Mouse (Mus musculus) lung, adult 10 weeks (tissue): ENCODE measurements around the gene Rpl19. TPM values are rescaled to one million over a fixed set of nuclear protein-coding genes. Genes with fewer than 3 reads are reported as not detected.

Experiments
- polyA plus RNA-seq: library from polyadenylated mRNA; stranded (reverse); fragments of 350-450 nt; fragmentation: Illumina TruSeq; extraction: RNeasy Lipid Tissue Mini Kit (QIAGEN cat#74804); gene quantifications from one replicate; pipeline ENCODE4 v1.2.3, GENCODE M21; 2014; ENCODE audit warnings: low read depth, low replicate concordance; ENCODE audit not compliant: insufficient read depth

Rpl19 gene
- 2,146 TPM for polyA plus RNA-seq

GRCm38 (mm10) chr11:98026570-98027296, at the start of gene Rpl19:
Gene Rpl19, plus strand, starts transcription at chr11:98026710.

GRCm38 (mm10) chr11:97985727-97986677, 40.5 kb upstream of the Rpl19 start, which contains the start of gene Plxdc1:
Gene Plxdc1, minus strand, starts transcription at chr11:97986444.

GRCm38 (mm10) chr11:97995564-97996288, 30.8 kb upstream of the Rpl19 start, which contains the start of gene Arl5c:
Gene Arl5c, minus strand, starts transcription at chr11:97996181.

DNA sequence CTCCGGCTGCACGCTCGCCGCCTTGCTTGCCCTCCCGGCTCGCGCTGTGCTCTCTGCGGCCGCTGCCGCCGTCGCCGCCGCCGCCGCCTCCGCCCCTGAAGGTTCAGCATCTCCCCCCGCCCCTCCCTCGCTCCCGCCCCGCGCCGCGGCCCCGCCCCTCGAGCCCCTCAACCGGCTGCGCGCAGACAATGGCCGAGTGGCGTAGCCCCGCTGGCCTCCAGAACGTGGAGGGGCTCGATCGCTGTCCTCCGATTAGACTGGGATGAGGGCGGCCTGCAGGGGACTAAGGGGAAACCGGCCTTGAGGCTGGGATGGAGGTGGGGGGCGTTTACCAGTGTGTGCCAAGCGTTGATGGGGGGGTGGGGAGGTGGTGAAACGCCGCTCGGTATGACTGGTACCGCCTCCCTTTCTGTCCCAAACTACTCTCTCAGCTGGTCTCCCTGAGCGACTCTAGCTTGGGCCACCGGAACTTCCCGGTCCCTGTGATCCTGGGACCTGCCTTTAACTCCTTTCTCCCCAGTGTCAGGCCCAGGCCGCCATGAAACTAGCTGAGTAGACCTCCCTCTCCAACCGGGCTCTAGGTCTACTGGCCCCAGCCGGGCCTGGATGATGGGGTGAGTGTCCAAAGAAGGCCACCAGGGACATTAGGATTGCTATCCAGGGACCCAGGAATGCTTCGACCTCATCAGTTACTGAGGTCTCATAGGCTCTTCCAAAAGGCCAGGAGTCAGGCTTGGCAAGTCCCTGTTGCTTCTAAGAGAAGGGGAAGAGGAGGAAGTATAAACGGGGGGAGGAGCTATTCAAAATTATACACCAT, 3.7 kb upstream of the Rpl19 start, which contains the start of gene Cacnb1:
TSS of gene Cacnb1 (minus strand) at position 480 of the 817 bp plus-strand sequence.

GRCm38 (mm10) chr11:98052989-98053834, 26.7 kb downstream of the Rpl19 start, which contains the start of gene Stac2:
Gene Stac2, minus strand, starts transcription at chr11:98053462.

Other genes with a start within 250 kb of the Rpl19 start
- 974 TPM for gene Rpl23, start 244.3 kb upstream of the Rpl19 start, polyA plus RNA-seq
- 63.9 TPM for gene Lasp1, start 227.7 kb upstream of the Rpl19 start, polyA plus RNA-seq
- gene B230217C12Rik, start 185.9 kb upstream of the Rpl19 start, polyA plus RNA-seq: 2.6 TPM
- not detected for gene Fbxo47, start 142.6 kb upstream of the Rpl19 start, polyA plus RNA-seq
- 5.2 TPM for gene Plxdc1, start 40.3 kb upstream of the Rpl19 start, polyA plus RNA-seq
- gene Arl5c, start 30.5 kb upstream of the Rpl19 start, polyA plus RNA-seq: 7.8 TPM
- gene Cacnb1, start 3.7 kb upstream of the Rpl19 start, polyA plus RNA-seq: 4.4 TPM
- 0.93 TPM for gene Stac2, start 26.8 kb downstream of the Rpl19 start, polyA plus RNA-seq
- 6.6 TPM for gene Fbxl20, start 123.7 kb downstream of the Rpl19 start, polyA plus RNA-seq
- gene Med1, start 166.6 kb downstream of the Rpl19 start, polyA plus RNA-seq: 8.9 TPM
- 5.9 TPM for gene Cdk12, start 176.3 kb downstream of the Rpl19 start, polyA plus RNA-seq